Mouse (Mus musculus) ES-Bruce4 (cell line): Measurements from ENCODE around the gene Gm20518. TPM values are rescaled to one million over a fixed set of nuclear protein-coding genes. Genes with fewer than 3 reads are reported as not detected.

ENCODE experiments used
- H3K27ac ChIP-seq: 2 replicates; pipeline ENCODE4 v1.5.1; 2012; ENCODE audit warnings: low read length, inconsistent platforms; ENCODE audit not compliant: insufficient read depth
- H3K27me3 ChIP-seq: 2 replicates; pipeline ENCODE4 v1.6.1; 2012; ENCODE audit warnings: mild to moderate bottlenecking, low read length, inconsistent platforms; ENCODE audit not compliant: control insufficient read depth, poor library complexity, insufficient read depth, severe bottlenecking
- H3K36me3 ChIP-seq: 2 replicates; pipeline ENCODE4 v1.6.1; 2012; ENCODE audit warnings: inconsistent platforms, mild to moderate bottlenecking, low read length, moderate library complexity; ENCODE audit not compliant: control insufficient read depth, poor library complexity, insufficient read depth, severe bottlenecking
- H3K4me1 ChIP-seq: one replicate; pipeline ENCODE4 v1.8.1; 2011; ENCODE audit warnings: low read length; ENCODE audit not compliant: control insufficient read depth, insufficient read depth
- H3K4me3 ChIP-seq: 2 replicates; pipeline ENCODE4 v1.5.1; 2011; ENCODE audit warnings: low read depth, mild to moderate bottlenecking, low read length
- H3K9ac ChIP-seq: 2 replicates; pipeline ENCODE4 v1.6.1; 2012; ENCODE audit warnings: low read depth, mild to moderate bottlenecking, inconsistent platforms; ENCODE audit not compliant: poor library complexity, severe bottlenecking
- H3K9me3 ChIP-seq: replicated peaks from 2 replicates; pipeline ENCODE4 v1.6.1; 2012; ENCODE audit warnings: mild to moderate bottlenecking, low read length, inconsistent platforms; ENCODE audit not compliant: control insufficient read depth, poor library complexity, insufficient read depth, severe bottlenecking
- CTCF ChIP-seq: IDR thresholded peaks from one replicate; pipeline ENCODE4 v1.8.1; 2011; ENCODE audit warnings: low read depth, low read length
- EP300 ChIP-seq: IDR thresholded peaks from 2 replicates; pipeline ENCODE4 v1.6.1; 2011; ENCODE audit warnings: low read depth, low read length; ENCODE audit not compliant: insufficient read depth
- POLR2A ChIP-seq: IDR thresholded peaks from one replicate; pipeline ENCODE4 v1.8.1; 2011; ENCODE audit warnings: low read length; ENCODE audit not compliant: insufficient read depth
- polyA plus RNA-seq: library from polyadenylated mRNA; stranded (reverse); fragments of >200 nt; gene quantifications from 2 replicates; pipeline ENCODE4 v1.2.4, GENCODE M21; 2011; ENCODE audit warnings: low read depth; ENCODE audit not compliant: missing spikeins, insufficient read depth, insufficient read length

Gene Gm20518
- polyA plus RNA-seq, 1 experiment = not detected

- Histone ChIP-seq H3K4me1 (no peaks in the 10 kb centered on the region), H3K9ac (no peak overlapping the region), H3K27ac (no peak overlapping the region), H3K9me3 (no peaks in the 10 kb centered on the region), H3K27me3 (peaks cover 17% of the 10 kb centered on the region), H3K4me3 (no peak overlapping the region), H3K36me3 (no peaks in the 10 kb centered on the region; the same call in 1 of the 2 replicates)
- no peak for TF ChIP-seq CTCF
- TF ChIP-seq POLR2A = no peak
- no peak for TF ChIP-seq EP300
Measured at GRCm38 (mm10) chr16:17795643-17796042, 95.8 kb downstream of the Gm20518 start.

GRCm38 (mm10) chr16:17794047-17794446 lies 97.4 kb downstream of the Gm20518 start:
- Histone ChIP-seq H3K27ac (no peak overlapping the region), H3K27me3 (peaks cover 14% of the 10 kb centered on the region), H3K9ac (no peak overlapping the region), H3K4me1 (no peaks in the 10 kb centered on the region), H3K9me3 (no peaks in the 10 kb centered on the region), H3K4me3 (no peak overlapping the region), H3K36me3 (peaks cover 3% of the 10 kb centered on the region)
- TF ChIP-seq CTCF = no peak
- no peak for TF ChIP-seq EP300
- no peak for TF ChIP-seq POLR2A

GRCm38 (mm10) chr16:17792728-17793127 lies 98.7 kb downstream of the Gm20518 start:
- TF ChIP-seq POLR2A (no peak), EP300 (no peak)
- H3K9ac ChIP-seq = no peak overlapping the region
- no peak overlapping the region for H3K27ac ChIP-seq
- H3K4me1 ChIP-seq = no peaks in the 10 kb centered on the region
- no peak overlapping the region for H3K4me3 ChIP-seq
- H3K9me3 ChIP-seq = no peaks in the 10 kb centered on the region
- peaks cover 8% of the 10 kb centered on the region for H3K27me3 ChIP-seq
- peaks cover 3% of the 10 kb centered on the region for H3K36me3 ChIP-seq

- H3K9me3 ChIP-seq = no peaks in the 10 kb centered on the region
- TF ChIP-seq CTCF (no peak), POLR2A (no peak), EP300 (no peak)
- no peak overlapping the region for H3K27ac ChIP-seq
- no peaks in the 10 kb centered on the region; the same call in 1 of the 2 replicates for H3K27me3 ChIP-seq
- no peak overlapping the region for H3K9ac ChIP-seq
- no peak overlapping the region for H3K4me3 ChIP-seq
- H3K36me3 ChIP-seq = peaks cover 19% of the 10 kb centered on the region
- H3K4me1 ChIP-seq = no peaks in the 10 kb centered on the region
Measured at GRCm38 (mm10) chr16:17785337-17785736, 106.1 kb downstream of the Gm20518 start.

Other genes with a start within 250 kb of the Gm20518 start
- gene Ccdc74a, start 245.2 kb downstream of the Gm20518 start, polyA plus RNA-seq = 1.6 and 2.7 TPM in 2 replicates
- 51.5 and 54.7 TPM in 2 replicates for gene Med15, start 158.8 kb downstream of the Gm20518 start, polyA plus RNA-seq
- gene Klhl22, start 132.1 kb downstream of the Gm20518 start, polyA plus RNA-seq = 40.2 and 44.0 TPM in 2 replicates
- 5.8 and 6.5 TPM in 2 replicates for gene Scarf2, start 94.4 kb downstream of the Gm20518 start, polyA plus RNA-seq
- not detected in 2 replicates for gene B830017H08Rik, start 58.5 kb downstream of the Gm20518 start, polyA plus RNA-seq
- gene Car15, start 53.3 kb downstream of the Gm20518 start, polyA plus RNA-seq = not detected in 2 replicates
- gene Tssk1, start 2.6 kb upstream of the Gm20518 start, polyA plus RNA-seq = not detected in 2 replicates
- 36.4 and 40.6 TPM in 2 replicates for gene Dgcr2, start 6.9 kb upstream of the Gm20518 start, polyA plus RNA-seq
- gene Tssk2, start 7.0 kb upstream of the Gm20518 start, polyA plus RNA-seq = not detected in 2 replicates
- 20.6 and 22.2 TPM in 2 replicates for gene Ess2, start 19.7 kb upstream of the Gm20518 start, polyA plus RNA-seq
- gene Gsc2, start 23.4 kb upstream of the Gm20518 start, polyA plus RNA-seq = 0.52 TPM in 1 of 2 replicates, not detected in the other
- gene Slc25a1, start 36.5 kb upstream of the Gm20518 start, polyA plus RNA-seq = 99.4 and 101 TPM in 2 replicates
- gene Vpreb2, start 88.8 kb upstream of the Gm20518 start, polyA plus RNA-seq = not detected in 2 replicates
- 30.2 and 31.0 TPM in 2 replicates for gene Dgcr6, start 161.2 kb upstream of the Gm20518 start, polyA plus RNA-seq
- 8.7 and 9.2 TPM in 2 replicates for gene Prodh, start 198.5 kb upstream of the Gm20518 start, polyA plus RNA-seq
- gene Rtn4r, start 236.0 kb upstream of the Gm20518 start, polyA plus RNA-seq = 2.2 TPM in 2 replicates